Mouse (Mus musculus) liver, embryonic 15.5 days (tissue): Measurements from ENCODE around the gene Csnk1d. TPM values are rescaled to one million over a fixed set of nuclear protein-coding genes. Genes with fewer than 3 reads are reported as not detected.

ENCODE experiments used
- ATAC-seq: fragments of 200-750 bp; cut with Nextera tagmentation; 2 replicates; pipeline ENCODE4 v1.8.0; 2017; ENCODE audit warnings: moderate number of reproducible peaks, mild to moderate bottlenecking, moderate library complexity; ENCODE audit not compliant: insufficient read depth
- H3K27ac ChIP-seq: fragments of 300-500 bp; sonication (generic); replicated peaks from 2 replicates; pipeline ENCODE4 v1.5.1; 2015; ENCODE audit warnings: mild to moderate bottlenecking, inconsistent platforms
- H3K27me3 ChIP-seq: fragments of 300-500 bp; sonication (generic); 2 replicates; pipeline ENCODE4 v1.6.1; 2015; ENCODE audit warnings: mild to moderate bottlenecking, inconsistent platforms
- H3K36me3 ChIP-seq: fragments of 300-500 bp; sonication (generic); replicated peaks from 2 replicates; pipeline ENCODE4 v1.6.1; 2015; ENCODE audit warnings: moderate library complexity, mild to moderate bottlenecking, inconsistent platforms
- H3K4me1 ChIP-seq: fragments of 300-500 bp; sonication (generic); replicated peaks from 2 replicates; pipeline ENCODE4 v1.6.1; 2015; ENCODE audit warnings: inconsistent platforms
- H3K4me2 ChIP-seq: fragments of 300-500 bp; sonication (generic); 2 replicates; pipeline ENCODE4 v1.6.1; 2015; ENCODE audit warnings: moderate library complexity, mild to moderate bottlenecking, inconsistent platforms
- H3K4me3 ChIP-seq: fragments of 300-500 bp; sonication (generic); replicated peaks from 2 replicates; pipeline ENCODE4 v1.5.1; 2015; ENCODE audit warnings: mild to moderate bottlenecking, inconsistent platforms
- H3K9ac ChIP-seq: fragments of 300-500 bp; sonication (generic); 2 replicates; pipeline ENCODE4 v1.6.1; 2015; ENCODE audit warnings: moderate library complexity, mild to moderate bottlenecking, inconsistent platforms
- H3K9me3 ChIP-seq: fragments of 300-500 bp; sonication (generic); replicated peaks from 2 replicates; pipeline ENCODE4 v1.6.1; 2016; ENCODE audit warnings: inconsistent platforms
- WGBS: fragments of 180-500 bp; shearing (Covaris S2); methylation state at CpG from one replicate; pipeline ENCODE4 v1.1.7; 2015; ENCODE audit warnings: mixed read lengths; ENCODE audit not compliant: insufficient replicate concordance; 5-methylcytosine and 5-hydroxymethylcytosine counted together
- polyA plus RNA-seq: library from polyadenylated mRNA; unstranded; fragments of >200 nt; fragmentation: Nextera tagmentation; extraction: Ambion mirVana; gene quantifications from 2 replicates; pipeline ENCODE4 v1.2.1, GENCODE M21; 2015

Csnk1d gene
- polyA plus RNA-seq, 1 experiment from 2014 or later, result 36.1 TPM

DNA sequence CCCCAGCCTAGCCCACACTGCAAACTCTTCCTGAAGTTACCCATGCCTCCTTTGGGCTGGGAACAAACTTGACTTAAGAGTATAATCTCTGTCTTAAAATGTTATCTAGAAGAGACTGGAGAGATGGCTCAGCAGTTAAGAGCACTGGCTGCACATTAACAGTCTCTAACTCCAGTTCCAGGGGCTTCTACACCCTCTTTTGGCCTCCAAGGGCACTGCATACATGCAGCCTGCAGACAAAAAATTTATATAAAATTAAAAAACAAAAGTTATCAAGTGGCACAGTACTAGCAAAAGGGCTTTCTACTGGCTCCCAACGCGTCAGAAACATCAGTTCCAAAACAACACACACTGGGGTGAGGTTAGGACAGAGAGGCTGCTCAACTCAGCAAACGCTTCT lies 3.5 kb downstream of the Csnk1d start:
- peak overlapping the region; percentile 39; the same call in 1 of the 2 replicates for H3K27ac ChIP-seq
- H3K9me3 ChIP-seq, result no peaks in the 10 kb centered on the region
- WGBS, result 83% methylated on average over 3 of the region's 3 CpGs
- peaks cover 86% of the 10 kb centered on the region for H3K4me1 ChIP-seq
- H3K36me3 ChIP-seq, result peaks cover 53% of the 10 kb centered on the region
- no peak for ATAC-seq
- no peak overlapping the region for H3K4me2 ChIP-seq
- H3K9ac ChIP-seq, result no peak overlapping the region
- H3K27me3 ChIP-seq, result no peaks in the 10 kb centered on the region
- no peak overlapping the region for H3K4me3 ChIP-seq

DNA sequence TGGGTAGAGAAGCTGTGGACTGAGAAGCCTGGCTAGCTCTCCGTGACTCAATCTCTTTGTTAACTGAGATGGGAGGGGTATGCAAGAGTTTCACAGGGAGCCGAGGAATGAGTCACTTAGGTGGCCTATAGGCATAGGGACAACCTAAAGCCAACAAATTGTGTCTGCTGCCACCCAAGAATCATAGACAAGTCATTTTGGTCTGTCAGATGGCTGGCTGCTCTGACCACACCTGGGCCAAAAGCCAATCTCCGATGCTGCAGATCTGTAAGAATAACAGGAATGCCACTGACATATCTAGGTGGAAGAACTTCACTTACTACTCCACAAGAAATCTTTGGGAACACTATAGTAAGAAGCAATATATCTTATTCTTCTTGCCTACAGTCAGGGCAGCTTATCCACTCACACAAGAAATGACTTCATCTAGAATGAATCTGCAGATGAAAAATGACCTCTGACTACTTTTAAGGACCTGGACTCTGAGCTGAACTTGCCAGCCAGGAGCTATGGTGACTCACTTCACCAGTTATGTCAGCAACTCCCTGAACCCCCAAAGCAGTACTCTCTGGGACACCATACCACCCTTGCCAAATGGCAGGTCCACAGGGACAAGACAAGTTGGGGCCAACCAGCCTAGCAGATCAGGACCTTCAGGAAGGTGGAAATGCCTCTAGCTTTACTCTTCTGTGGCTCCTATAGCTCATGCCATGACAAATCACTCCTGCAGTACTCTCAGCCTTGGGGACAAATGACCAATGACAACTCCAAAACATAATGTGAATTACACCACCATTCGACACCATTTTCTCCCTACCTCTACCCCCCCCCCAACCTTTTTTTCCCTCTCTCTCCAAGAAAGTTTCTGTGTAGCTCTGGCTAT lies 6.4 kb downstream of the Csnk1d start:
- 0 out of 2 replicates have a peak overlapping the region, but pooled peaks have one; percentile 48 for H3K27ac ChIP-seq
- no peaks in the 10 kb centered on the region for H3K9me3 ChIP-seq
- H3K27me3 ChIP-seq, result no peaks in the 10 kb centered on the region
- no peak overlapping the region for H3K4me2 ChIP-seq
- 86% methylated on average over 4 of the region's 4 CpGs for WGBS
- ATAC-seq, result no peak
- H3K4me3 ChIP-seq, result no peak overlapping the region
- H3K36me3 ChIP-seq, result peaks cover 80% of the 10 kb centered on the region
- no peak overlapping the region for H3K9ac ChIP-seq
- peaks cover 95% of the 10 kb centered on the region for H3K4me1 ChIP-seq

DNA sequence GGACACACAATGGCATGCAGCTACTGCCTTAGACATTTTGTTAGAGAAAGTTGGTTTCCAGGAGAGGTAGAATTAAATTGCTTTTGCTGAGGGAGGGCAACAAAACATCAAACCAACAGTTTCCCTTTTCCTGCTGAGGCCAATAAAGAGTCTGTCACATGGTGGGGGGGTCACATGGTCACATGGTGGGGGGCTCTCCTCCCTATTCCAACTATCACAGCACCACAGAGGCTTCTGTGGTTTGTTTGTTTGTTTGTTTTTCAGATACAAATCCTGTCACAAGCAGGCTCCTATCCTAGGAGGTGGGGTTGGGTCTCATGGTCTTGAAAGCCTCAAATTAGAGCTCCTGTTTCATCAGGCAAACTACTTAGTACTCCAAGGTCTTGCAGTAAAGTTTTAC lies 8.7 kb downstream of the Csnk1d start:
- H3K4me3 ChIP-seq, result no peak overlapping the region
- H3K27me3 ChIP-seq, result no peaks in the 10 kb centered on the region
- no peak overlapping the region for H3K4me2 ChIP-seq
- H3K9me3 ChIP-seq, result no peaks in the 10 kb centered on the region
- peaks cover 90% of the 10 kb centered on the region for H3K4me1 ChIP-seq
- H3K9ac ChIP-seq, result no peak overlapping the region
- peak overlapping the region; percentile 97 for H3K27ac ChIP-seq
- H3K36me3 ChIP-seq, result peaks cover 92% of the 10 kb centered on the region
- no peak for ATAC-seq

GRCm38 (mm10) chr11:120981661-120982060 lies 9.5 kb downstream of the Csnk1d start:
- no peaks in the 10 kb centered on the region for H3K27me3 ChIP-seq
- H3K4me1 ChIP-seq, result peaks cover 82% of the 10 kb centered on the region
- H3K36me3 ChIP-seq, result peaks cover 93% of the 10 kb centered on the region
- no peak overlapping the region for H3K9ac ChIP-seq
- WGBS, result 82% methylated on average over 4 of the region's 4 CpGs
- H3K4me2 ChIP-seq, result no peak overlapping the region
- H3K9me3 ChIP-seq, result no peaks in the 10 kb centered on the region
- H3K4me3 ChIP-seq, result no peak overlapping the region
- peak overlapping the region; percentile 97 for H3K27ac ChIP-seq
- ATAC-seq, result no peak

DNA sequence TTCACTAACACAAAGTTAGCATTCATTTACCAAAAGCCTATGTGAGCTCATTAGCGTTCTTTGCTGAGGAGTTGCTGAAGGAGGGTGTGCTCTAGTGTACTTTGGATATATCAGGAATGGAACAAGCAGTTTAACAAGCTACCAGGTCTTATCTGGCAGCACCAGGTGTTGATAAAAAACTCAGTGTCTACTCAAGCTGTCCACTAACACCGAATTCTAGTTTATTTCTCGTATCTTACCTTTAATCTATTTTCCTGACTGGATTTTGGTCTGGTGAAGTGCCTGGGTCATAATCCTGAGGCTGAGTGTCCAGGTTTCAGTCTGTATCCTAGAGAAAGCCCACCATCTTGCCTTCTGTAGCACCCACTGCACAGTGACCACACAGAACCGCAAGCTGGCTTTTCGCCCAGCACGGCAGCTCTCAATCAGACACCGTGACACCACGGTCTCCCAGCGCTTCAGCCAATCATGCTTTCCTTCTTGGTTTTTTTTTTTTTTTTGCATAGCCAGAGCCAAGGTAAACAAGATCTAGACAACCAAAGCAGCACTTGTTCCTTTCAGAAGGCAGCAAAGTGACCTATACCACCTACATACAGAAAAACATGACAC lies 10.6 kb downstream of the Csnk1d start:
- Histone ChIP-seq H3K9me3 (no peaks in the 10 kb centered on the region), H3K27me3 (no peaks in the 10 kb centered on the region), H3K4me2 (peak overlapping the region; percentile 66), H3K9ac (peak overlapping the region; percentile 45), H3K36me3 (peaks cover 93% of the 10 kb centered on the region), H3K4me1 (peaks cover 71% of the 10 kb centered on the region), H3K4me3 (peak overlapping the region; percentile 39), H3K27ac (peak overlapping the region; percentile 97)
- ATAC-seq, result peak; percentile 94
- 23% methylated on average over 9 of the region's 9 CpGs for WGBS

GRCm38 (mm10) chr11:120979711-120980426 lies 11.3 kb downstream of the Csnk1d start:
- H3K4me2 ChIP-seq, result peak overlapping the region; percentile 66
- peak overlapping the region; percentile 39 for H3K4me3 ChIP-seq
- no peaks in the 10 kb centered on the region for H3K27me3 ChIP-seq
- H3K27ac ChIP-seq, result peak overlapping the region; percentile 97
- H3K9me3 ChIP-seq, result no peaks in the 10 kb centered on the region
- peak; percentile 67 for ATAC-seq
- peaks cover 95% of the 10 kb centered on the region for H3K36me3 ChIP-seq
- H3K4me1 ChIP-seq, result peaks cover 65% of the 10 kb centered on the region
- 31% methylated on average over 8 of the region's 8 CpGs for WGBS
- H3K9ac ChIP-seq, result peak overlapping the region; percentile 45

- Histone ChIP-seq H3K9ac (no peak overlapping the region), H3K4me3 (no peak overlapping the region), H3K36me3 (peaks cover 99% of the 10 kb centered on the region), H3K27me3 (no peaks in the 10 kb centered on the region), H3K4me2 (no peak overlapping the region), H3K9me3 (no peaks in the 10 kb centered on the region), H3K4me1 (0 out of 2 replicates have a peak, but pooled peaks cover 5% of the 10 kb centered on the region), H3K27ac (no peak overlapping the region)
- WGBS, result 79% methylated on average over 6 of the region's 6 CpGs
- ATAC-seq, result no peak
These were observed 17.8 kb downstream of the Csnk1d start for GRCm38 (mm10) chr11:120973318-120973717.

- WGBS, result 82% methylated on average over 5 of the region's 5 CpGs
- Histone ChIP-seq H3K9me3 (no peaks in the 10 kb centered on the region), H3K4me1 (no peaks in the 10 kb centered on the region), H3K27ac (no peak overlapping the region; the same call in 1 of the 2 replicates), H3K4me2 (no peak overlapping the region), H3K9ac (no peak overlapping the region), H3K36me3 (peaks cover 100% of the 10 kb centered on the region), H3K27me3 (no peaks in the 10 kb centered on the region), H3K4me3 (no peak overlapping the region)
- no peak for ATAC-seq
These were observed 19.9 kb downstream of the Csnk1d start for GRCm38 (mm10) chr11:120971237-120971636.

DNA sequence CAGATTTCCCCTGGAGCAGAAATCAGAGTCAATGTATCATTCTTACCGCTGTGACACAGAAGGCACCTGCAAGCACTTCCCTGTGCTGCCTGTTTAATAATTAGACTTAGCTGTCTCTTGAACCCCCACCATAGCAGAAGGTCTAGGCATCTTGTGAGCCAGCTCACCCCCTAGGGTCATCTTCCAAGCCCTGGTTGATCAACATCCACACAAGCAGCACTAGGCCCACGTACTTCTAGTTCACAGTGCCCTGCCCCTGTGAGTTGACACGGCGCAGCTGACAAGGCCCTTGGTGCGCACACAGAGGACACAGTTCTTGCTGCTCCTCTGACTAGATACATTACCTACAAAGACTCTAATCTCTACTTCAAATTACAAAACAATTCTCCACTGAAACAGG lies 21.4 kb downstream of the Csnk1d start:
- H3K27ac ChIP-seq, result no peak overlapping the region
- H3K4me1 ChIP-seq, result peaks cover 4% of the 10 kb centered on the region; the same call in 1 of the 2 replicates
- no peak overlapping the region for H3K4me3 ChIP-seq
- H3K27me3 ChIP-seq, result no peaks in the 10 kb centered on the region
- peaks cover 100% of the 10 kb centered on the region for H3K36me3 ChIP-seq
- WGBS, result 86% methylated on average over 5 of the region's 5 CpGs
- no peak overlapping the region for H3K4me2 ChIP-seq
- no peak overlapping the region for H3K9ac ChIP-seq
- no peak for ATAC-seq
- H3K9me3 ChIP-seq, result no peaks in the 10 kb centered on the region

DNA sequence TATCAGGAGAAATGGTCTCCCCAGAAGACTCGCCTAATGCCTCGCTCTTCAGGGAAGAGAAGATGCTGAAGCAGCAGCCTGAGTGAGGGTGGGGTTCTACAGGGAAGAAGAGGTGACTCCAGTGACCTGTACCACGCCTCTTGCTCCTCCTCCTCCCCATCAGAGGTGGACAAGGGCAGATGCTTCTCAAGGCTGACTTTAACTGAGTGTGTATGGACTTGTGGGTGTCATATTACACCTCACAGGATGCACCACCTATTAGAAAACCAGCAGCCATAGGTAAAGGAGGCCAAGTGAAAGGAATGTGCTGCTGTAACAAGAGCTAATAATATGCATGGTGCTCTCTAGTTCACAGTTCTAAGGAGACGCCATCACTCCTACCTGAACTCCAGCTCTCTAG lies 25.5 kb downstream of the Csnk1d start:
- no peak for ATAC-seq
- H3K36me3 ChIP-seq, result peaks cover 100% of the 10 kb centered on the region
- H3K4me1 ChIP-seq, result peaks cover 6% of the 10 kb centered on the region; the same call in 1 of the 2 replicates
- no peaks in the 10 kb centered on the region for H3K9me3 ChIP-seq
- H3K9ac ChIP-seq, result no peak overlapping the region
- H3K27me3 ChIP-seq, result no peaks in the 10 kb centered on the region
- H3K4me2 ChIP-seq, result no peak overlapping the region
- 78% methylated on average over 4 of the region's 4 CpGs for WGBS
- no peak overlapping the region for H3K27ac ChIP-seq
- no peak overlapping the region for H3K4me3 ChIP-seq
